Mouse (Mus musculus) intestine, postnatal 0 days (tissue): ENCODE measurements at regions not wholly inside any gene's neighbourhood (a gene's known extent, or its start where the extent isn't known, plus 50 kb on each side); places are given as distances from the start of the nearest gene placed in this dataset.

Experiments
- ATAC-seq: fragments of 200-750 bp; cut with Nextera tagmentation; 2 replicates; pipeline ENCODE4 v1.8.0; 2017; ENCODE audit warnings: mild to moderate bottlenecking, moderate TSS enrichment, moderate library complexity
- H3K27ac ChIP-seq: fragments of 300-500 bp; sonication (generic); 2 replicates; pipeline ENCODE4 v1.5.1; 2014; ENCODE audit warnings: mild to moderate bottlenecking, low read depth, low read length, moderate library complexity
- H3K27me3 ChIP-seq: fragments of 300-500 bp; sonication (generic); replicated peaks from 2 replicates; pipeline ENCODE4 v1.6.1; 2014; ENCODE audit warnings: low read length, mixed read lengths; ENCODE audit not compliant: control insufficient read depth, insufficient read depth
- H3K36me3 ChIP-seq: fragments of 300-500 bp; sonication (generic); 2 replicates; pipeline ENCODE4 v1.6.1; 2014; ENCODE audit warnings: mild to moderate bottlenecking, moderate library complexity; ENCODE audit not compliant: control insufficient read depth, insufficient read depth
- H3K4me1 ChIP-seq: fragments of 300-500 bp; sonication (generic); replicated peaks from 2 replicates; pipeline ENCODE4 v1.6.1; 2014; ENCODE audit warnings: antibody characterized with exemption, low read length, mixed read lengths; ENCODE audit not compliant: control insufficient read depth, insufficient read depth
- H3K4me2 ChIP-seq: fragments of 300-500 bp; sonication (generic); replicated peaks from 2 replicates; pipeline ENCODE4 v1.6.1; 2014; ENCODE audit warnings: low read depth, mild to moderate bottlenecking, moderate library complexity
- H3K4me3 ChIP-seq: fragments of 300-500 bp; sonication (generic); 2 replicates; pipeline ENCODE4 v1.5.1; 2014; ENCODE audit warnings: low read depth, low read length
- H3K9ac ChIP-seq: fragments of 300-500 bp; sonication (generic); 2 replicates; pipeline ENCODE4 v1.6.1; 2014; ENCODE audit warnings: mild to moderate bottlenecking, low read depth, low read length
- H3K9me3 ChIP-seq: fragments of 300-500 bp; sonication (generic); 2 replicates; pipeline ENCODE4 v1.6.1; 2016; ENCODE audit warnings: mixed run types; ENCODE audit not compliant: control insufficient read depth
- CTCF ChIP-seq: sonication (generic); IDR thresholded peaks from 2 replicates; pipeline ENCODE4 v1.5.1; 2016; ENCODE audit warnings: low read depth, mild to moderate bottlenecking, control low read depth, antibody characterized with exemption, moderate library complexity
- WGBS: fragments of 180-500 bp; shearing (Covaris S2); extraction: QIAGEN DNeasy Blood & Tissue Kit; methylation state at CpG from one replicate; pipeline ENCODE4 v1.1.7; 2014; 5-methylcytosine and 5-hydroxymethylcytosine counted together

DNA sequence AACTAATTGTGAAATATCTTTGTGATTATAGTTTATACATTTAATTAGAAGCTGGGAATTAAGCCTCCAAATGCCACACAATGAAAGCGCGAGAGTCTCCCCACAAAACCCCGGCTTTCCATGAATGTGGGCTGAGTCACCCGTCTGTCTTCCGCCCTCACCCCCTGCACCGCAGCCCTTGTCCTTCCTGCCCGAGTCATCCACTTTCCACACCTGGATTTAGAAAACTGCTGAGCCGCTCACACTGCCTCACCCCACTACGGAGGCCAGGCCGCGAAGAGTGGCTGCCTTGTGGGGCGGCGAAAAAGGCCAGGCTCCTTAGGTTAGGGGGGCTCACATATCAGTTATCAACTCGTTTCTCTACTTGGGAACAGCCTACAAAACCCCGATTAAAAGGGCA lies 177.9 kb upstream of the Map3k1 start:
- H3K4me1 ChIP-seq: no peaks in the 10 kb centered on the region
- no peak overlapping the region for H3K4me2 ChIP-seq
- no peak overlapping the region for H3K4me3 ChIP-seq
- H3K36me3 ChIP-seq: no peaks in the 10 kb centered on the region
- H3K27ac ChIP-seq: no peak overlapping the region
- no peak for ATAC-seq
- H3K27me3 ChIP-seq: no peaks in the 10 kb centered on the region
- no peak for TF ChIP-seq CTCF
- H3K9me3 ChIP-seq: no peaks in the 10 kb centered on the region
- no peak overlapping the region for H3K9ac ChIP-seq
- 86% methylated on average over 15 of the region's 15 CpGs for WGBS

DNA sequence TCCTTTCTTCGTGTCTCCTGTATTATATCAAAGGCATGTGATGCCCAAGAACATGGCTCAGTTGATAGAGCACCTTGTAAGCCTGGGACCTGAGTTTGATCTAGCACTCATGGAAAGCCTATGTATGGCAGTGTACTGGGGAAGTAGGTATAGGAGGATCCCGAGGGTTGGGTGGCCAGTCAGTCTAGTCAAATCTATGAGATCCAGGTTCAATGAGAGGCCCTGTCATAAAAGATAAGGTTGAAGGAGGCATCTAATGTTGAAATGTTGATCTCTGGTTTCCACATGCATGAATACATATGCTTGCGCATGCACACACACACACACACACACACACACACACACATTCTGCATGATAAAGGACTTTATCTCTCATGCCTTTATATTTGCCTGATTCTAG lies 178.6 kb upstream of the Map3k1 start:
- TF ChIP-seq CTCF: no peak
- no peaks in the 10 kb centered on the region for H3K27me3 ChIP-seq
- no peaks in the 10 kb centered on the region for H3K9me3 ChIP-seq
- WGBS: 82% methylated on average over 3 of the region's 3 CpGs
- no peaks in the 10 kb centered on the region for H3K4me1 ChIP-seq
- ATAC-seq: no peak
- no peak overlapping the region for H3K9ac ChIP-seq
- no peak overlapping the region for H3K4me2 ChIP-seq
- H3K27ac ChIP-seq: no peak overlapping the region
- no peaks in the 10 kb centered on the region for H3K36me3 ChIP-seq
- H3K4me3 ChIP-seq: no peak overlapping the region

DNA sequence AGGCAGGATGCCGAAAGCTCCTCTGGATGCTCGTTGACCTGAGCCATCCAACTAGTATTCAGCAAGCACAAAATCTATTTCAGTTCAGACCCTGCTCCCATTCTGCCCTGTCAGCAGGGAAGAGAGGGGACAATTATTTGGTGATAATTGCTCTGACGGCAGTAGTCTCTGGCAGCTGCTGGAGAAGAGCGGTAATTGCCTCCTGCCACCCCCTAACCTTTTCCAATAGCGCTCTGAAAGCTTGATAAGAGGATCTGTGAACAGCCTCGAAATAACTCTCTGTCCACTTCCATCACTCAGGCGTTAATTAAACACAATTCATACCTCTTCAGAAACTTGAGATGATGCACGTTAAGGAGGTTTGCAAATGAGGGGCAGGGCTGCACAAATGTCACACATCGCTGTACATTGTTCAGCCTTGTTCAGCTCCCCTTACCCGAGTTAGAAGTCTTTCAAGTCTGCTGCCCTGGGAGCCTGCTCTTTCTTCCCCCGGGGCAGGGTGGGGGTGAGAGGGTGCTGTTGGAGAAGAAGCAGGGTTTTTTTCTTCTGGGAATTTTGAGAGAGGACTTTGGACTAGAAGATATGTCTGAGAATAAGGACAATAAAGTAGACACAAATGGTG lies 182.2 kb upstream of the Map3k1 start:
- Histone ChIP-seq H3K4me1 (no peaks in the 10 kb centered on the region), H3K27me3 (no peaks in the 10 kb centered on the region), H3K36me3 (no peaks in the 10 kb centered on the region), H3K9ac (no peak overlapping the region), H3K4me3 (no peak overlapping the region), H3K4me2 (0 out of 2 replicates have a peak overlapping the region, but pooled peaks have one; percentile 9), H3K27ac (no peak overlapping the region), H3K9me3 (no peaks in the 10 kb centered on the region)
- ATAC-seq: no peak
- 32% methylated on average over 11 of the region's 11 CpGs for WGBS
- TF ChIP-seq CTCF: no peak

DNA sequence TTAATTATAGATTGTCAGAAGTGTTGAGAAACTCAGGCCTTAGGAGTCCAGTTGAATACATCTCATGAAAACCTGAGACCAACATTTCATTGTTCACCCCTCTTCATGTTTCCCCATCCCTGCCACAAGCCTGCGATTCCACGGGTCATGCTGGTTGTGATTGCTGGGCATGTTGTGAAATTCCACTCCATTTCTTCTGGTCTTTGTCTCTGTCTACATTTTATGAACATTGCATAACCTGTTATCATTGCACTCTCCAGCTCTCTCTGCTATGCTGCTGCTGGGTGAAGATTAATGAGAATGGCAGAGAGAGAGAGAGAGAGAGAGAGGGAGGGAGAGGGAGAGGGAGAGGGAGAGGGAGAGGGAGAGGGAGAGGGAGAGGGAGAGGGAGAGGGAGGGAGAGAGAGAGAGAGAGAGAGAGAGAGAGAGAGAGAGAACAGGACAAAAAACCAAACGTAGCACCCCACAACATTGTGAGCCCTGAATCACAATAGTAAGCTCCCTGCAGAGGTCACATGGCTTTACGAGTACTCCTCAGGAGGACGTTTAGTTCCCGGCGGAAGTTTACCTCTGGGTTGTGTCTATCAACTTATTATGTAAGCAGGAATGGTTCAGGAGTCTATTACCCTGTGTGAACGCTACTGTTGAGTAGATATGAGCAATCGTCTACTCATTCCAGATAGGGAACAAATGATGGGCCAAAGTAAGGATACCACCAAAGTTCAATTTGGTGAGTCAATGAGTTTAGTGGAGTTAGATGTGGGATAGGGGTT lies 183.5 kb upstream of the Map3k1 start:
- 36% methylated on average over 9 of the region's 9 CpGs for WGBS
- ATAC-seq: peak; percentile 78
- no peak for TF ChIP-seq CTCF

DNA sequence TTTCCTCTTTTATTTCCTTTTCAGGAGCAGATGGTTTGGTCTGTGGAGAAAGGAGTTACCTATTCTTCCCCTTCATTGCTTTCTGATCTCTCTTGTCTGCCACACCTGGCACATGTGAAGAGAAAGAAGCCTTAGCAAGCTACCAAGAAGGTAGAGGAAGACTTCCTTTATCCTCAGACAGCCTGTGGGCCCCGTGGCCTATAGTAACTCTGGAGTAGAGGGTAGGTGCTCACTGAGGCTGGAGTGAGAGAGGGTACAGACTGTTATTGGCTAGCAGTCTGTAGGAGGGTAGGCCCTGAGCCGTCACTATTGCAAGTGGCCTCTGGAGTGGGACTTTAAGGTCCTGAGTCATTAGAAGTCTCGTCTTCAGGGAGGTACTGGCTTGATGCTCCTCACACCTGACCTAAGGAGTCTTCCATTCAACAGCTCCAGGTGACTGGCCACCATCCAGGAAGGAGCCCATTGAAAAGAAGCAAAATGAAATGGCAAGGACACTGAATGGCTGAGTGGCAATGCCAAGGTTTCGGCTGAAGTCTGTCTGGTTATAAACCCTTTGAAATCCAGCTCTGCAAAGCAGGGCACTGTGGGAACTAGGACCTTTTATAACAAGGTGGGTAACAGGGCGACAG lies 186.2 kb upstream of the Map3k1 start:
- WGBS: 91% methylated on average over 5 of the region's 5 CpGs
- H3K27ac ChIP-seq: no peak overlapping the region
- H3K9me3 ChIP-seq: no peaks in the 10 kb centered on the region
- no peak overlapping the region for H3K4me2 ChIP-seq
- no peak for TF ChIP-seq CTCF
- no peaks in the 10 kb centered on the region for H3K36me3 ChIP-seq
- no peak overlapping the region for H3K4me3 ChIP-seq
- no peaks in the 10 kb centered on the region for H3K27me3 ChIP-seq
- no peak overlapping the region for H3K9ac ChIP-seq
- no peak for ATAC-seq
- H3K4me1 ChIP-seq: no peaks in the 10 kb centered on the region

More for the DNA sequence above, 183.5 kb upstream of the Map3k1 start:
- H3K36me3 ChIP-seq: no peaks in the 10 kb centered on the region
- H3K27ac ChIP-seq: peak overlapping the region; percentile 35; the same call in 1 of the 2 replicates
- no peak overlapping the region for H3K9ac ChIP-seq
- no peak overlapping the region for H3K4me3 ChIP-seq
- no peaks in the 10 kb centered on the region for H3K27me3 ChIP-seq
- no peaks in the 10 kb centered on the region for H3K9me3 ChIP-seq
- no peak overlapping the region for H3K4me2 ChIP-seq
- H3K4me1 ChIP-seq: no peaks in the 10 kb centered on the region

DNA sequence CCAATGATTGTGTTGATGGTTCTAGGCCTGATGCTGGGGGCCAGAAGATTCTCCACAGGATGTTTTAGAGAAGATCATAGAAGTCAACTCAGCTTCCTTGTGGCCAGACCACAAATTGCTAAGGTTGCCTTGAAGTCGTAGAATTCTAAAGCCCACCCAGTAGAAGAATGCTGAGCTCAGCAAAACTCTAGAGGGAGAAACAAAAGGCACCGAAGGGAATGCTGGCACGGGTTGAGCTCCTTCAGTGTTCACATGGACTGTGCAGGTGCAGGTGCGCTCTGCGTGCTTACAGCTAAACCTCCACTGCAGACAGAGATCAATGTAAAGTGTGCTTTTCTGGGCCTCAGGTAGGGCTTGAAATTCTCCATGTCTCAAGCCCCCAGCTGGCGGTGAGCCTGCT lies 186.9 kb upstream of the Map3k1 start:
- 87% methylated on average over 6 of the region's 6 CpGs for WGBS
- Histone ChIP-seq H3K9ac (no peak overlapping the region), H3K4me2 (no peak overlapping the region), H3K27me3 (no peaks in the 10 kb centered on the region), H3K27ac (no peak overlapping the region), H3K36me3 (no peaks in the 10 kb centered on the region), H3K4me3 (no peak overlapping the region), H3K4me1 (no peaks in the 10 kb centered on the region), H3K9me3 (no peaks in the 10 kb centered on the region)
- no peak for ATAC-seq
- TF ChIP-seq CTCF: no peak
